Mouse (Mus musculus) ovary, adult 18-20 months (tissue): ENCODE results near the gene Sipa1l1.
"Not testable (repeated sequence)": the region's sequence is repeated elsewhere in the genome, so short reads cannot be mapped to it uniquely, and the experiment has no call there.

Experiments
- DNase-seq: peaks from one replicate; pipeline ENCODE4 v3.0.0; 2022; ENCODE audit warnings: low spot score, mixed read lengths

The Sipa1l1 gene

DNA sequence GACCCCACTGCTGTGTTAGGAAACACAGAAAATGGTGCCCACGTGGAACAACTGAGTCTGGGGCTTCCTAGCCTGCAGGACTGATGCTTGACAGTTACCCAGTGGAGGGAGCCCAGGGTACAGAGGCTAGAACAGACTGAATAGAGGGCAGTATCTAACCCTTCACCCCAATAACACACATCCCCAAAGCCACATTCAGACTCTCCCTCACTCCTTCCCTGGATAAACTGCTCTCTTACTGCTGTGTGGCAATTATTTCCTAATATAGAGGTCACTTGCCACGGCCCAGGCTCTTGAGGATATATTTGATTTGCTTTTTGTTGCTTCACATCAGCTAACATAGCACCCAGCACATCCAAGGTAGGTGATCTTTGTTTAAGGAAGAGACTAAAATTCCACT, 307.5 kb downstream of the Sipa1l1 start:
- DNase-seq, result no peak

DNA sequence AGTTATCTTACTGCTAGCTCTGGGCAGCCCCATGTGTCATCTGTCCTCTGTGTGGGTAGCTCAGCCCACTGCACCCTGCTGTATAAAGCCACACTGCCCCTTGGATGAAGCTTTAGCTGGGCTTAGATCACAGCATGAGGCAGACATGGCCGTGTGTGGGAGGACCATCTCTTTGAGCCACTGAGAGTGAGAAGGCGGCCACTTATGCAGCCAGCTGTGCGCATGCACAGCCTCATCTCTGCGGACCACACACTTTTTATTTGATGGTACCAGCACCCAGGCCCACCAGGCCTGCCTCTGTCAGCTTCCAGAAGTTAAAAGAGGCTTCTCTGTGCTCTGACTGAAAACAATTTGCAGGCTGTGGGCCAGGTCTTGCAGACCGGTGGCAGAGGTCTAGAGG, 308.7 kb downstream of the Sipa1l1 start:
- no peak for DNase-seq

DNA sequence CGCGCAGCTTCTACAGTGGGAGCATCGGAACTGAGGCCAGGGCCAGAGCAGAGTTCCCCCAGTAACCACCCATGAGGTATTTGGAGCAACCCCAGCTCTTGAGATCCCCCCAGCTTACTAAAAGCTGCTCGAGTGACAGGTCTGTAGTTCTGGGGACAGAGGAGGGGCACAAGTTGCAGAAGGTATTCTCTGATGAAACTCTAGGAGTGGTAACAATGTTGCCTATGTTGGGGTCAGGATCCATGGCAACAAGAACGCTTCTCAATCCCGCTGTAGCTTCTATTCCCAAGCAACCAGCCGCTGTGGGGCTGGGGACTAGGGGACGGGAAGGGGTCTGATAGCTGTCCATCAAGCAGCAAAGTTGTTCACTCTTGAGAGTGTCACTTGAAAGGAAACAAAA, 309.1 kb downstream of the Sipa1l1 start:
- no peak for DNase-seq

DNA sequence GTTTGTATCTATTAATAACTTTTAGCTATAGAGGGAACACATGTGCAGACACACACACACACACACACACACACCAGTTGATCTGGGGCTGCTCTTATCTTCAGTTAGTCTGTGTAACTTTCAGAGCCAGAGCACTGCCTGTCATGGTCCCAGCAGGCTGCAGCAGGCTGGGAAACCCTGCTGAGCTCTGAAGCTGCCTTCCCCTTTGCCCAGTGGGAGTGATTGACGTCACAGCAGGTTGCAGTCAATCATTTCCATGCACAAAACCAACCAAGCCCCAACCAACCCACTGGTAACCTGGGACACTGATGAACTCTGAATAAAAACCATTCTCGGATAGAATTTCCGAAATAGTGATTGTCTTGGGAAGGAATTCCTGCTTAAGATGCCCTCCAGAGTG, 310.3 kb downstream of the Sipa1l1 start:
- DNase-seq, result no peak

DNA sequence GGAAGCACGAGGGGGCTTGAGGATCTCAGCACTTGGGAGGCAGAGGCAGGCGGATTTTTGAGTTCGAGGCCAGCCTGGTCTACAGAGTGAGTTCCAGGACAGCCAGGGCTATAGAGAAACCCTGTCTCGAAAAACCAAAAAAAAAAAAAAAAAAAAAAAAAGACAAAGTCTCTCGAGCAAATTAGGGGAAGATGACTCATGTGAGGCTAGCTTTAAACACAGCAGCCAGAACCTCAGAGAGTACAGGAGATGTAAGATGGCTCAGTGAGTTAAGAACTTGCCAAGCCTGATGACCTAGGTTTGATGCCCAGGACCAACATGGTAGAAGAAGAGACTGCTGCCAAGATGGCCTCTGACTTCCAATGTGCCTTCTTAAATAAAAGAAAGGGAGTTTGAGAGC, 311.3 kb downstream of the Sipa1l1 start:
- not testable (repeated sequence) for DNase-seq

DNA sequence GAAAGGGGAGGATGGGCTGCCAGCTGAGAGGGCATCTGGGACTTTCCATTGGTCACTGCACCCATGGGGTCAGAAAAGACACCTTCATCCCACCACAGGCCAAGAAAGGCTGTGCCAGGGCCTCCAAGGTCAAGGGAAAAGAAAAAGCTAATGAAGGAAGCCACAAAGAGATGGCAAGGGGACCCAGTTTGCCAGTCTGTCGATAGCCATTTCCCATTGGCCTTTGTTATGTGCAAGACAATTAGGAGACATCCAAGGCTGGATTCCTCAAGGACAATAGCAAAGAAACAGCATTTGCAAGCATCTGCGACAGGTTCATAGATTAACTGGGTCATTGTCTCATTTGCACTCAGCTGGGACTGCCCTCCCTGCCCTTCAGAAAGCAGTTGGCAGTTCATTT, 316.3 kb downstream of the Sipa1l1 start:
- DNase-seq, result no peak

DNA sequence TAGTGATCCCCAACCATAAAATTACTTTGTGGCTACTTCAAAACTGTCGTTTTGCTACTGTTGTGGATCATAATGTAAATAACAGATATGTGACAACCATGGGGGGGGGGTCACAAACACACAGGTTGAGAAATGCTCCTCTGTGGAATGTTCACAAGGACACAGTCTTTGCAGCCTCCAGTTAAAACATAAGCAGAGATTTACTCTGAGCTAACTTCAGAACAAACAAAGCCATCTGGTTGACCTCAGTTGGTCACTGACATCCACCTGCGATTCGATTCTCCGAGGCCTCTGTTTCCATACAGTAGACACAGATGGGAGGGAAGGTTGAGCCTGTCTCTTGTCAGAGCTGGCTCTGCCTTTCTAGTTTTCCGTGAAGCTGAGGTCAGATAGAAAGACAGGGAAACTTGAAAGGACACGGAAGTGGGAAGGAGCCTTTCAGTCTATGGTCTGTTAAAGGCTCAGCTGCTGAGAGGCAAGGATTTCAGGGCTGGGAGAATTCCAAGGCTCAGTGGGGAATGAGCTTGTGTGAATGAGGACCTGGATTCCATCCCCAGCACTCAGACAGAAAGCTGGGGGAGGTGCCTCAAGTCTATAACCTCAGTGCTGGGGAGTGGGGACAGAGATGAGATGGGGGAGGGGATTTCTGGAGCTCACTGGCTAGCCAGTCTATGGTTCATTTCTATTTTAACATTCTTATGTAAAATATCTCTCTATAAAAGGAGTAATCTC, 317.9 kb downstream of the Sipa1l1 start:
- no peak for DNase-seq

DNA sequence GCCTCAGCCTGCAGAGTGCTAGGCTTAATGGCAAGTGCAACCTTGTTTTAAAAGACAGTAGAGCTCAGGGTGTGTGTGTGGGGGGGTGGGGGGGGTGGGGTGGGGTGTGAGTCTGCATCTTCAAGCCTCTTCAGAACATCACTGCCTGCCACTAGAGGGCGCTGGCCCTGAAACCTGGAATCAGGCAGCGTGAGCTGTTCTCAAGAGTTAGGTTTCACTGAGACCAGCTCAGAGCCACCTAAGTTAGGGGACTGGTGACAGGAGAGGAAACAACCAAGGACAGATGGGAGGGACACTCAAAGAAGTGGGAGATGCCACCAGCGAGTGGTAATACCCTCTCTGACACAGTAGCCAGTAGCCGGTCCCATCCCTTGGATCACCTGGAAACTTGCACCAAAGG, 320.0 kb downstream of the Sipa1l1 start:
- no peak for DNase-seq

DNA sequence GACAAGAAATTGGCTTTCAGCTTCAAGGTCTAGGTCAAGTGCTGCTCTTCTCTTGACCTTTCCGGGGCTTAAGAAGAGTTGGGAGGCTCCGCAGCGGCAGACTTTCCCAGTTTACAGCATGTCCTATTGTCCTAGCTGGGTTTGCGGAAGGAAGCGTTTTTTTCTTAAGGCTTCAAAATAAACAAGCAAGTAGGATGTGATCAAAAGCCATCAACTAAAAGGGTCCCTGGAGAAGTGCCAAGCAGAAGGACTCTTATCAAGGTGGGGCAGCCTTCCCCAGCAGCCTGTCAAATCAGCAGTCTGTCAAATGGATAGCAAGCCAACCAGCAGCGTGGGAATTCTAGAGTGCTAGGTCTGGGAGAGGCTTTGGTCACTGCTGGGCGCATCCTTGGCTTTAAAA, 320.5 kb downstream of the Sipa1l1 start:
- no peak for DNase-seq

DNA sequence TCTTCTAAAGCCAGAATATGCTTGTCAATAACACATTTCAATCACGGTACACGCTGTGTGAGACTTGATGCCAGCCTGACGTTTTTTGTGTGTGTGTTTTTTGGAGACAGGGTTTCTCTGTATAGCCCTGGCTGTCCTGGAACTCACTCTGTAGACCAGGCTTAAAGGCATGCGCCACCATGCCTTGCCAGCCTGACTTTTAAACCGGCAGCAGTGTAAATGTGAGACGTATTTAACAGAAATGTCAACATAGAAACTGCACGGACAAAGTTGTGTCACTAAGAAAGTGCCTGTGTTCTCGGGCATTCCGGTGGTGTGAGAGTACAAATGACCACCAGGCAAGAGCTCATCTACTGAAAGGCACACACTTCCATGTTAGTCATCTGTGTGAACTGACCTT, 323.3 kb downstream of the Sipa1l1 start:
- DNase-seq, result no peak

DNA sequence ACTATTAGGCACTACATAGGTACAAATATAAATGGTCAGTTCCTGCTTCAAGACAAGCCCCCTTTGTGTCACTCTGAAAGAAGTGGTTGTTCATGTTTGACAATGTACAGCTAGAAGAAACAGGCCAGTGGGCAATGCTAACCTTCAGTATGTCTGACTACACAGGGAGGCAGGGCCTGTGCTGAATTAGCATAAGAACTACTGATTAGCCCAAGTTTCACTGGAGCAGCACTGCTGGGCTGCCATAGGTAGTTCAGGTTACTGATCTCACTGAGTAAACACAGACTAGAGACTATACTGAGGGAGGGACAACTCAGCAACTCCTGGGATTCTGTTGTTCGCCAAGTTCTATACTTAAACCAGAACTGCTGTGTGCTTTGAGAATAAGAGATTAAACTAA, 324.1 kb downstream of the Sipa1l1 start:
- DNase-seq, result not testable (repeated sequence)

DNA sequence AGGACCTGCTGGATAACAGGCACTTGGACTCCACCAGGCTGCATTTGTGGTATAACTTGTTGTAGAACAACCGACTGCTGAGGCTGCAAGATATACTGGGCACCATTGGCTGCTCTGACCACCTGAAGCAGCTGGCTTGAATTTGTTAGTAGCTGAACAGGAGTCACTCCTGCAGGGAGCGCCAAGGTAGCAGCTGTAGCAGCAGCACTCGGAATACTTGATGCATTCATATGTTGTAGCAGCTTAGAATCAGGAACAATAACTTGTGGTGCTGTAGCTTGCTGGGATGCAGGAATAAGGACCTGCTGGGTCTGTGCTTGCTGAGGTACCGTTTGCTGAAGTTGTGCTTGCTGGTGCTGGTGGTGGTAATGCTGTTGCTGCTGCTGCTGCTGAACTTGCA, 326.8 kb downstream of the Sipa1l1 start:
- DNase-seq, result no peak

DNA sequence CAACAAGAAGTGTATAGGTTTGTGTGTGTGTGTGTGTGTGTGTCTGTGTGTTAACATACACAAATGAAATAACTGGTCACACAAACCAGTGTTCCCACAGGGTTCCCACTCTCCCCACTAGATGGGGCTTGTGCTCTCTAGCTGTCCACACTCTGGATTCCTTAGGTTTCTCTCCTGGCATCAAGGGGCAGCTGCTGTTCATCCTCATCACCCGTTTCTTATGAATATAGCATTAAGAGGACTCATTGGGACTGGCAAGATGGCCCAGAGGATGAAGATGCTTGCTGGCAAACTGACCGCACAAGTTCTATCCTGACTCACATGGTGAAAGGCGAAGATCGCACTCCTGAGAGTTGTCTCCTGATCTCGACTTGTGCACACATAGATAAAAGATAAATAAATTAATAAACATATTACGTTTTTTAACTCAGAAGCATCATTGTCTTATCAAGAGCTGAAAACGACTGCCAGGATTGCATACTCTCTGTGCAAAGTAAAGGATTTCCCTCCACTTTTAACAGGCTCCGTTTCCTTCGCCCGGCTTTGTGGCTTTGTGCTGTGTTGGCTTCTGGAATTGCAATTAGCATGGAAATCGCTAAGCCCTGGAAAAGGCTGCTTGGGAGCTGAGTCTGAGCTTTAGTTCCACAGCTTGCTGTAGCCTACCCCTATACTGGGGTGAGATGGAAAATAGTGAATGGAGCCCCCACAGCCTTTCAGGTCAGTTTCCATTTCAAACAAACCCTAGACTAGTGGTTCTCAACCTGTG, 328.9 kb downstream of the Sipa1l1 start:
- no peak for DNase-seq

DNA sequence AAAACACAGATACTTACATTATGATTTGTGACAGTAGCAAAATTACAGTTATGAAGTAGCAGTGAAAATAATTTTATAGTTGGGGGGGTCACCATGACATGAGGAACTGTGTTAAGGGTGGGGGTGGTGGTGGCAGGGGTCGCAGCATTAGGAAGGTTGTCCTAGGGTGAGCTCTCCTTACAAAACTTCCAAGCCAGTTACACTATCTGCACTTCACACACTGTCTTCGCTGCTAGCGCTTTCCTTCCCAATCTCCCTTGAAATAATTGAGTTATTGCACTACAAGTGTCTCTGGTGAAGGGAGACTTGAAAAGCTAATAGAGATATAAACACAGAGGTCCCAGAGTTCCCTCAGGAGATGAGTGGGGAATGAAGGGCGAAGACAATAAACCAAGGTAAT, 329.6 kb downstream of the Sipa1l1 start:
- DNase-seq, result no peak

DNA sequence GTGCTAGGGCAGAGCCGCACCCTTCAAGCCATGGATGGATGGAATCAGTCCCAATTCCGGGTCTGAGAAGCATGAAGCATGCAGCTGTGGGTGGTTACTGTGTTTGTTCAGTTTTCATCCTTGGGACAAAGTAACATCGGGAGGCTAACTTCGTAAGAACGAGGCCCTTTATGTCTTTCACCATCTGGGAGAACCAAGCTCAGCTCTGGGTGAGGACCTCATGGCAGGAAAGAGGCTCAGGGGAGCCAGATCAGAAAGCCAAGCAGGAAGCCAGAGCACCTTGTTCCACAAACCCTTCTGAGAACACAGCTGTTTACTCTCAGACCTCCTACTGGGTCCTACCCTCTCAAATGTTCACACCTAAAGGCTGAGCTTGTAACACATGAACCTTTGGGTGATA, 330.6 kb downstream of the Sipa1l1 start:
- no peak for DNase-seq
